Mouse (Mus musculus) ES-Bruce4 (cell line): ENCODE measurements at regions not wholly inside any gene's neighbourhood (a gene's known extent, or its start where the extent isn't known, plus 50 kb on each side); places are given as distances from the start of the nearest gene placed in this dataset.

Source experiments
- H3K27ac ChIP-seq: 2 replicates; pipeline ENCODE4 v1.5.1; 2012; ENCODE audit warnings: low read length, inconsistent platforms; ENCODE audit not compliant: insufficient read depth
- H3K27me3 ChIP-seq: 2 replicates; pipeline ENCODE4 v1.6.1; 2012; ENCODE audit warnings: mild to moderate bottlenecking, low read length, inconsistent platforms; ENCODE audit not compliant: control insufficient read depth, poor library complexity, insufficient read depth, severe bottlenecking
- H3K36me3 ChIP-seq: 2 replicates; pipeline ENCODE4 v1.6.1; 2012; ENCODE audit warnings: inconsistent platforms, mild to moderate bottlenecking, low read length, moderate library complexity; ENCODE audit not compliant: control insufficient read depth, poor library complexity, insufficient read depth, severe bottlenecking
- H3K4me1 ChIP-seq: one replicate; pipeline ENCODE4 v1.8.1; 2011; ENCODE audit warnings: low read length; ENCODE audit not compliant: control insufficient read depth, insufficient read depth
- H3K4me3 ChIP-seq: 2 replicates; pipeline ENCODE4 v1.5.1; 2011; ENCODE audit warnings: low read depth, mild to moderate bottlenecking, low read length
- H3K9ac ChIP-seq: 2 replicates; pipeline ENCODE4 v1.6.1; 2012; ENCODE audit warnings: low read depth, mild to moderate bottlenecking, inconsistent platforms; ENCODE audit not compliant: poor library complexity, severe bottlenecking
- H3K9me3 ChIP-seq: replicated peaks from 2 replicates; pipeline ENCODE4 v1.6.1; 2012; ENCODE audit warnings: mild to moderate bottlenecking, low read length, inconsistent platforms; ENCODE audit not compliant: control insufficient read depth, poor library complexity, insufficient read depth, severe bottlenecking
- CTCF ChIP-seq: IDR thresholded peaks from one replicate; pipeline ENCODE4 v1.8.1; 2011; ENCODE audit warnings: low read depth, low read length
- EP300 ChIP-seq: IDR thresholded peaks from 2 replicates; pipeline ENCODE4 v1.6.1; 2011; ENCODE audit warnings: low read depth, low read length; ENCODE audit not compliant: insufficient read depth
- POLR2A ChIP-seq: IDR thresholded peaks from one replicate; pipeline ENCODE4 v1.8.1; 2011; ENCODE audit warnings: low read length; ENCODE audit not compliant: insufficient read depth

DNA sequence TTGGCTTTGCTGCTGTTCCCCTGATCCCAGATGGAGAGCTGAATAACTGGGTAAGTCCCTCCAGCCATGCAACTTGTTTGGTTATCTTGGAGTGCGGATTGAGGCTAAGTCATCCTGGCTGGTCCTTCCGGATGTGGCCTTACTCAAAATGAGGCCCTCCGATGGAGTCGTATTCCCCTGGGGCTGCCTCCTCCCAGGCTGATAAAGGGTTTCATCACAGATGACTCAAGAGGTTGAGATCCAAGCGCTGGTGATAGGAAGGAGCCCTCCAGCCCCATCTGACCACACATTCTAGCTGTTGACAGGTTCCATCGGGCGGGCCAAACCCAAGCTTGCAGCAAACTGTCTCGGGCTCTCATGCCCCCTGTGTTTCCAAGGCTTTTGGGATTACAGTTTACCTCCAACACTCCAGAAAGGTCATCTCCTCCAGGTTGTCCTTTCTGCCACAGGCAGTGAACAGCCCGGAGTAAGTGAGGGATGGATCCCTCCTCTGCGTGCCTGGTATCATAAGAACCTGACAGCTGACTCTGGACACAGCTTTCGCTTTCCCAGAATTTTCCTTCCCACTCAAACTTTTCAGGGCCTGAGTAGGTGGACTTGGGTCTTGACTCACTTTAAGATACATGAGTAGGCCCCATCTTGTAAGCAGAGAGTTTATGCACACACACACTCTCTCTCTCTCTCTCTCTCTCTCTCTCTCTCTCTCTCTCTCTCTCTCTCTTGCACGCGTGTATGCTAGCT is 68.7 kb downstream of the Sox9 start:
- no peak for TF ChIP-seq POLR2A
- no peak for TF ChIP-seq CTCF
- TF ChIP-seq EP300: no peak
- Histone ChIP-seq H3K4me3 (no peak overlapping the region), H3K4me1 (no peaks in the 10 kb centered on the region), H3K36me3 (no peaks in the 10 kb centered on the region), H3K27me3 (no peaks in the 10 kb centered on the region; the same call in 1 of the 2 replicates), H3K9me3 (no peaks in the 10 kb centered on the region), H3K27ac (no peak overlapping the region), H3K9ac (no peak overlapping the region)

- H3K27me3 ChIP-seq: no peaks in the 10 kb centered on the region; the same call in 1 of the 2 replicates
- no peaks in the 10 kb centered on the region for H3K9me3 ChIP-seq
- H3K4me1 ChIP-seq: no peaks in the 10 kb centered on the region
- TF ChIP-seq POLR2A (no peak), CTCF (no peak), EP300 (no peak)
- no peak overlapping the region for H3K9ac ChIP-seq
- no peak overlapping the region for H3K27ac ChIP-seq
- H3K4me3 ChIP-seq: no peak overlapping the region
- no peaks in the 10 kb centered on the region for H3K36me3 ChIP-seq
These were observed 69.3 kb downstream of the Sox9 start for GRCm38 (mm10) chr11:112851321-112851720.

DNA sequence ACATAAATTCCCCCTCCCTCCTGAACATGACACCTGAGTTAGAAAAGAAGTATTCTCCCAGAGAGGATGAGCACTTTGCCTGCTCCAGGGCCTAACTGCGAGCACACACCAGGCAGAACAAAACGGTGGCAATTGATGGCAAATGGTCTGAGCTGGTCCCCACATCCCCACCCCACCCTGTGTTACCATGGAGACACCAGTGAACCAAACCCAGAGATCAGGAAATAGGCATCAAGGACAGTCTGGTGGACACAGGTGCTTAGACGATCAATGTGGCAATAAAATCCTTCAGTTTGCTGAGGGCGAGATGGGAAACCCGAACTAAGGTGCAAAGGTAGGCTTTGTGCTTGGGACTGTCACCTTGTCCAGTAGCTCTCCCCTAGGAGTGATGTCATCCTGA is 74.0 kb downstream of the Sox9 start:
- H3K27ac ChIP-seq: no peak overlapping the region
- no peak overlapping the region for H3K4me3 ChIP-seq
- H3K4me1 ChIP-seq: no peaks in the 10 kb centered on the region
- H3K9ac ChIP-seq: no peak overlapping the region
- TF ChIP-seq CTCF: no peak
- H3K27me3 ChIP-seq: no peaks in the 10 kb centered on the region
- no peaks in the 10 kb centered on the region for H3K9me3 ChIP-seq
- H3K36me3 ChIP-seq: no peaks in the 10 kb centered on the region

GRCm38 (mm10) chr11:112859309-112859708 is 77.3 kb downstream of the Sox9 start:
- Histone ChIP-seq H3K4me1 (no peaks in the 10 kb centered on the region), H3K9me3 (no peaks in the 10 kb centered on the region), H3K27me3 (no peaks in the 10 kb centered on the region; the same call in none of the 2 replicates), H3K27ac (no peak overlapping the region), H3K9ac (no peak overlapping the region), H3K4me3 (no peak overlapping the region), H3K36me3 (no peaks in the 10 kb centered on the region)
- TF ChIP-seq POLR2A (no peak), CTCF (no peak), EP300 (no peak)

GRCm38 (mm10) chr11:112860797-112861196 is 78.8 kb downstream of the Sox9 start:
- Histone ChIP-seq H3K27ac (no peak overlapping the region), H3K9ac (no peak overlapping the region), H3K4me3 (no peak overlapping the region), H3K27me3 (peaks cover 2% of the 10 kb centered on the region), H3K36me3 (no peaks in the 10 kb centered on the region), H3K4me1 (no peaks in the 10 kb centered on the region), H3K9me3 (no peaks in the 10 kb centered on the region)
- no peak for TF ChIP-seq POLR2A
- TF ChIP-seq EP300: no peak
- TF ChIP-seq CTCF: no peak

GRCm38 (mm10) chr11:112861233-112861632 is 79.2 kb downstream of the Sox9 start:
- H3K9me3 ChIP-seq: no peaks in the 10 kb centered on the region
- no peaks in the 10 kb centered on the region for H3K4me1 ChIP-seq
- H3K27me3 ChIP-seq: peaks cover 2% of the 10 kb centered on the region
- H3K36me3 ChIP-seq: no peaks in the 10 kb centered on the region
- no peak overlapping the region for H3K9ac ChIP-seq
- no peak for TF ChIP-seq POLR2A
- no peak for TF ChIP-seq EP300
- TF ChIP-seq CTCF: no peak
- H3K4me3 ChIP-seq: no peak overlapping the region
- no peak overlapping the region for H3K27ac ChIP-seq
